Mouse (Mus musculus) cortical plate, adult 2 months (tissue): ENCODE results near the gene Mark3.

Source experiments
- CTCF ChIP-seq: fragments of 200-500 bp; IDR thresholded peaks from 2 replicates; pipeline ENCODE4 v1.5.1; 2011; ENCODE audit warnings: mild to moderate bottlenecking, control low read depth, low read length; ENCODE audit not compliant: insufficient read depth; ENCODE audit errors: extremely low read depth
- POLR2A ChIP-seq: fragments of 200-500 bp; IDR thresholded peaks from 2 replicates; pipeline ENCODE4 v1.6.1; 2011; ENCODE audit warnings: mild to moderate bottlenecking, low read length, control low read depth; ENCODE audit not compliant: insufficient read depth; ENCODE audit errors: extremely low read depth

GRCm38 (mm10) chr12:111659331-111659730, 85.0 kb downstream of the Mark3 start:
- TF ChIP-seq CTCF = no peak
- TF ChIP-seq POLR2A = no peak
